Mouse (Mus musculus) kidney, postnatal 10 days (tissue): ENCODE measurements around the gene Rnf10.

ENCODE experiments used
- DNase-seq: peaks from one replicate; pipeline ENCODE4 v3.0.0; 2021; ENCODE audit warnings: mixed read lengths

Rnf10 gene

GRCm38 (mm10) chr5:115193669-115194625 lies 78.8 kb downstream of the Rnf10 start, which contains the start of gene Cabp1:
Gene Cabp1, minus strand, starts transcription at chr5:115194381.
- DNase-seq: peak; percentile 78

- DNase-seq: peak; percentile 85
Measured at GRCm38 (mm10) chr5:115193226-115193625, 79.5 kb downstream of the Rnf10 start.

GRCm38 (mm10) chr5:115192828-115193195 lies 79.9 kb downstream of the Rnf10 start:
- DNase-seq: no peak

- peak; percentile 59 for DNase-seq
Measured at GRCm38 (mm10) chr5:115191880-115192827, 80.5 kb downstream of the Rnf10 start.
